Mouse (Mus musculus): ENCODE measurements around the gene Cep112.

DNA sequence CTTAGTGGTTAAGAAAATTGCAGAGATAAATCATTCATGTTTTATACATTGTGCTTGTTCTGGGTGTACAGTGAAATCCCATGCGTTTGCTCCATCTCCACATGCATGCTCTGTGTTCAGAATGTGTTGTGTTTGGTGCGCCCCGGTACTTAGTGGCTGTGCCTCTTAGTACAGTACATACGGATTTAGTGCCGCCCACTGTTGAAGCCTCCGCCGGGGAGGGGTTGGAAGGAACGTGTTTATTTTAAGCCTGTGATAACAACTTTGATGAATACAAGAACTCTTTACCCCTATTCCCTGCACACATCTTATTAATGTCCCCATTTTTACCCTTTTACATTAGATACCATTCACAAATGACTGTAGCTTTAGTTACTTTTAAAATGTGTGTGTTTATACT lies 39.1 kb downstream of the Cep112 start:
- no peak for TF ChIP-seq TAL1 (IDR thresholded peaks at IDR 0.05; ENCODE audit: low read length)
- no peak for TF ChIP-seq GATA1 (IDR thresholded peaks at IDR 0.05; ENCODE audit: low read length)

Measured in erythroblast, embryonic 14.5 days (primary cell).